Mouse (Mus musculus) common myeloid progenitor, adult 5-6 weeks (primary cell): ENCODE measurements around the gene Wdr17. TPM values are rescaled to one million over a fixed set of nuclear protein-coding genes. Genes with fewer than 3 reads are reported as not detected.

Source experiments
- ATAC-seq: replicated peaks from 2 replicates; pipeline ENCODE4 v1.8.0; 2016; ENCODE audit warnings: low read depth, mild to moderate bottlenecking, moderate TSS enrichment, inconsistent platforms; ENCODE audit not compliant: poor library complexity, severe bottlenecking
- total RNA-seq: library from RNA; stranded (forward); fragments of 200-1000, 187-1606 nt; gene quantifications from 2 replicates; pipeline ENCODE4 v1.2.3, GENCODE M21; 2017

Wdr17 gene
- total RNA-seq, 1 experiment from 2014 or later = not detected

DNA sequence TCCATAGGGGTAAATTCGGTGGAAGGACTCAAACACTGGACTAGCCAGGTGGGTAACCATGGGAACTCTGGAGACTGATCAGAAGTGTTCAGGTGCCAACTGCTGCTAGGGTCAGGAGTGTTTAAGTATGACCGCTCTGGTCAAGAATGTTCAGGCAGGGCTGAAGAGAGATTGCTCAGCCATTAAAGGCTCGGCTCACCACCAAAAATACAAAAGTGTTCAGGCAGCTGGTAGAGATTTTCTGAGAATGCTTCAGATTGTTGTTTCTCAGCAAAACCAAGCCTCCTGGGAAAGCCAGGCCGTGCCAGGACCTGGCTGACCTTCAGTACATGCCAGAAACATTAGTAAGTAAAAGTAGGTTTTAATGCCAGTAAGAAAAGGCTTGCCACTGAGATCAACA lies 276.7 kb downstream of the Wdr17 start:
- no peak for ATAC-seq

- ATAC-seq = no peak
Measured at GRCm38 (mm10) chr8:54609336-54609735, 277.6 kb downstream of the Wdr17 start.

DNA sequence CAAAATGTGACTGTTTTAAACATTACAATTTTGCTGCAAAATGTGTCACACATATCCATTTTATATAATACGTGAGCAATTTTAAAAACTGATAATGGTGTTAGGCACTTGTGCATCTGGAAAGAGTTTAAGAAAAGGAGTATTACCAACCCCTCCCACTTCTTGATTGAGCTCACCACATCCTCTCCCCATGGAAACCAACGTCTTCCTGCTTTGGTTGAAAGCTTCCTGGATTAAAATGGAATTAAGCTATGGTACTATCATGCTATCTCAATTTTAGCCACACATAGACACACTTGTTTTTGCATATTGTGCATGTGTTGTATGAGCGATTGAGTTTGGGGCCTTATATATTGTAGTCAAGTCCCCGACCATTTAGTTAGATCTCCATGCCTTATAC lies 283.5 kb downstream of the Wdr17 start:
- peak; percentile 91 for ATAC-seq

DNA sequence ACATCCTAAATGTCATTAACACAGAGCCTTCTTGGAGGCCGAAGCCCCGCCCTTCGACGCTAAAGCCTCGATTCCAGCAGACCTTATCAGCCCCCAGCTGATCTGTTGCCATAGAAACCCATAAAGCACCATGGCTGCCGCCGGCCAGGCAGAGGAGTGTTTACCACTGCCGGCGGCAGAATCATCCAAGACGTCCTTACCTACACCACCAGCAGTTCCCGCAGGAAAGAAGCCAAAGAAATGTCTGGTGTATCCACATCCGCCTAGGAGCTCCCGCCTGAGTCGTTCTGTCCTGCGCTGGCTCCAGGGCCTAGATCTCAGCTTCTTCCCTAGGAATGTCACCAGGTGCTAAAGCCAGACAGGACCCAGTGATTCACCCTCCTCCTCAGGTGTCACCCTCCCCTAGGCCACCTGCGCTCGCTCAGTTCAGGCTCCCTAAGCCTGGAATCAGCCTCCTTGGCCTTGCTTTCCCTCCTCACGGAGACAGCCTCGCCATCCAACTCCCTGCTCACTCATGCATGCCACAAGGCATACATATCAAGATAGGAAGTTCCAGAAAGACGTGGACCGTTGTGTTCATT lies 286.2 kb downstream of the Wdr17 start, which contains the start of gene Spata4:
Spata4 (plus strand) TSS at position 111 of the 581 bp plus-strand sequence.
- ATAC-seq = peak; percentile 64

GRCm38 (mm10) chr8:54597386-54597785 lies 289.6 kb downstream of the Wdr17 start:
- no peak for ATAC-seq

DNA sequence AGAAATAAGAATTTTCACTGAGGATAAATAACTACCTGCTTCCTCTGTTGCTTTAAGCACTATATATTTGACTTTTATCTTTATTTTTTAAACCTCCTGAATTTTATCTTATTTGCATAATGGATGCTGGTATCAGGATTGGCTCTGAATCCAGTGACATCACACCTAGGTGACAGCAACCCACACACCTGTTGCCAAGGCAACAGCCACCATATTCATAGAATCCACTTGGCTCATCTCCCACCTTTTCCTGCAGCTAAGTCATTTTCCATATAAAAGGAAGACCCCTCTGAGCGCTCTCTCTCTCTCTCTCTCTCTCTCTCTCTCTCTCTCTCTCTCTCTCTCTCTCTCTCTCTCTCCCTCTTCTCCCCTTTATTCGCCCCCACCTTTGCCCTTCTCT lies 290.0 kb downstream of the Wdr17 start:
- ATAC-seq = no peak

DNA sequence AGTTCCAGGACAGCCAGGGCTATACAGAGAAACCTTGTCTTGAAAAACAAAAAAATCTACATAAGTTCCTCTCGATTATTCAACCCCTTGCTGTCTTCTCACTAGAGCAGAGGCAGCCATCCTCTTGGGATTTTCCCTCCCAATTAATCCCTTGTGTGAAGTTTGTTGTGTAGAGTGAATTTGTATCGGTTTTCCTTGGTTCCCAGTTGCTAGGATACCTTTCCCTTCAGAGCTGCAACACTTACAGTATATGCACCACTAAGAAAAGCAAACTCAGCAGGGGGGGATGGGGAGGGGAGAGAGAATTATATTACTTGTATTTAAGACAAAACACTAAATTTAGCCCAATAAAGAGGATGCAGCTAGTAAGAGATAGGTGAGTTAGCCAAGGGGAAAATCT lies 290.9 kb downstream of the Wdr17 start:
- no peak for ATAC-seq

DNA sequence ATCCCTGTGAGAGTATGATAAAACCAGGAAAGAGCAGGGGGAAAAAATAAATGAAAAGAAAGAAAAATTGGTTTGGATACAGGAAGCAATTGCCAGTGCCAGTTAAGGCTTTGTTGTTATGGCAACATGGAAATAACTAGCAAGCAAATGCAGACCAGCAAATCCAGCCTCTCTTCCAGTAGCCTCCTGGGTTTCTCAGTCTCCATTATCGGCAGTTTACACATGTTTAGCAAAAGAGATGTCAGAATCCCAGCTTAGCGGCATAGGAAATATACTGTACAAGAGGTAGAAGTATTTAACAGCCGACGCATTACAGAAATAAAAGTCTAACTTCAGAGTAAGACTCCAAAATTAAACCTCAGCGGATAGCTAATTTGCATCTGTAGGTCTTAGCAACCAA lies 292.4 kb downstream of the Wdr17 start:
- no peak for ATAC-seq

DNA sequence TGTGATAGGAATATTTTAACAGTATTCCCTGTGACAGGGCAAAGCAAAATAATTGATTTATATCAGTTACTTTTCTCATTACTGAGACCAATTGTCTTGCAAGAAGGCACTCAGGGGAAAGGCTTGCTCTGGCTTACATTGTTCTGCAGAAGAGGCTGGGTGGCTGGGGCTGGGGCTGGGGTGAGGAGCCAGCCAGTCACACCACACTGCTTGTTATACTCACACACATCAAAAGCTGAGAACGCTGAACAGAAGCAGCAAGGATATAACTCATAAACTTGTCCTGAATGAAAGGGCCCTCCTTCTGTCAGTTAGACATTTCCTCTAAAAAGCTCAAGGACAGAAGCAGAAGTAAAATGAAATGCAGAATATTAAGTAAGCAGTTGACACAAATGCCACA lies 304.1 kb downstream of the Wdr17 start:
- ATAC-seq = 0 out of 2 replicates have a peak, but pooled peaks have one; percentile 36

- no peak for ATAC-seq
Measured at GRCm38 (mm10) chr8:54581436-54581835, 305.5 kb downstream of the Wdr17 start.

Other genes starting within 250 kb of the Wdr17 start
- gene Gpm6a, start 67.7 kb upstream of the Wdr17 start, total RNA-seq = not detected in 2 replicates